ENCODE assay signal across 12 mouse cellular contexts in genomic region chr10:41151021-41151420, GRCm38 (mm10).
DNase-seq lines count a peak whose midpoint lies in the region; ATAC-seq and TF ChIP-seq lines count a peak whose summit lies in the region.
"Had no signal": no experiment of that assay in that cellular context is flagged by ENCODE, and none has a peak within 500 bp of the region (broad histone marks: within the 10 kb centered on the region; RNA-seq: fewer than 3 reads in every experiment).

No protein-coding gene starts in this region.

- no peak for TF ChIP-seq POLR2A in cerebellum, adult 2 months (IDR thresholded peaks at IDR 0.05; ENCODE audit: borderline replicate concordance, insufficient read depth, low read length)

- ATAC-seq in heart, embryonic 16.5 days (replicated peaks; ENCODE audit: extremely low read depth, insufficient read depth, low FRiP score) = no peak
- ATAC-seq in lung, postnatal 0 days = no peak
- ATAC-seq in midbrain, embryonic 15.5 days (replicated peaks) = no peak
- ATAC-seq in forebrain, embryonic 12.5 days (ENCODE audit: low FRiP score) = no peak
- ATAC-seq: activated CD4-positive, CD25-positive, alpha-beta regulatory T cell, adult 4 months had no signal

- peak overlapping the region; percentile 10; the same call in 1 of the 2 replicates for H3K4me2 ChIP-seq in heart, embryonic 16.5 days (ENCODE audit: low read depth, low read length)
- H3K4me2 ChIP-seq in lung, postnatal 0 days (replicated peaks; ENCODE audit: low read depth, low read length) = peak overlapping the region; percentile 32; the same call in 1 of the 2 replicates
- peak overlapping the region; percentile 4 for H3K4me2 ChIP-seq in midbrain, embryonic 15.5 days
- H3K4me2 ChIP-seq in forebrain, embryonic 12.5 days = no peak overlapping the region
- H3K4me2 ChIP-seq: limb, embryonic 13.5 days had no signal

- H3K27ac ChIP-seq in cerebellum, adult 2 months (ENCODE audit: insufficient read depth, low read length) = no peak overlapping the region
- no peak overlapping the region for H3K27ac ChIP-seq in heart, embryonic 16.5 days (ENCODE audit: low read length)
- no peak overlapping the region for H3K27ac ChIP-seq in lung, postnatal 0 days (ENCODE audit: low read length)
- no peak overlapping the region for H3K27ac ChIP-seq in midbrain, embryonic 15.5 days
- no peak overlapping the region for H3K27ac ChIP-seq in forebrain, embryonic 12.5 days
- H3K27ac ChIP-seq: limb, embryonic 13.5 days had no signal

- TF ChIP-seq CTCF in cerebellum, adult 2 months (IDR thresholded peaks at IDR 0.05; ENCODE audit: borderline replicate concordance, insufficient read depth, low read depth, low read length) = no peak
- TF ChIP-seq CTCF in lung, postnatal 0 days (IDR thresholded peaks at IDR 0.05) = no peak

- no peak for DNase-seq in cerebellum, adult 2 months
- no peak for DNase-seq in cerebellum, adult 8-10 months
- no peak for DNase-seq in heart, postnatal 4 days
- no peak for DNase-seq in lung, postnatal 0 days (ENCODE audit: low spot score)
- DNase-seq in lung, postnatal 4 days = no peak
- DNase-seq: thymus, postnatal 25 days had no signal

- peak overlapping the region; percentile 4 for H3K4me3 ChIP-seq in cerebellum, adult 2 months (replicated peaks; ENCODE audit: insufficient read depth, low read depth, low read length)
- H3K4me3 ChIP-seq in heart, embryonic 16.5 days (ENCODE audit: low read length) = no peak overlapping the region
- H3K4me3 ChIP-seq in lung, postnatal 0 days (ENCODE audit: low read depth, low read length) = no peak overlapping the region
- H3K4me3 ChIP-seq in midbrain, embryonic 15.5 days = no peak overlapping the region
- no peak overlapping the region for H3K4me3 ChIP-seq in forebrain, embryonic 12.5 days (replicated peaks)
- H3K4me3 ChIP-seq: erythroblast, embryonic 14.5 days; limb, embryonic 13.5 days had no signal

- WGBS in cerebellum, adult 2 months = 8% methylated on average over 10 of the region's 10 CpGs
- 58% methylated on average over 10 of the region's 10 CpGs for WGBS in heart, embryonic 16.5 days
- WGBS in lung, postnatal 0 days = 47% methylated on average over 10 of the region's 10 CpGs
- WGBS in midbrain, embryonic 15.5 days = 45% methylated on average over 10 of the region's 10 CpGs
- 67% methylated on average over 10 of the region's 10 CpGs for WGBS in forebrain, embryonic 12.5 days

- no peaks in the 10 kb centered on the region for H3K4me1 ChIP-seq in cerebellum, adult 2 months (ENCODE audit: control insufficient read depth, insufficient read depth, low read length)
- no peaks in the 10 kb centered on the region for H3K4me1 ChIP-seq in heart, embryonic 16.5 days (ENCODE audit: control insufficient read depth, insufficient read depth, low read length)
- no peaks in the 10 kb centered on the region; the same call in 1 of the 2 replicates for H3K4me1 ChIP-seq in lung, postnatal 0 days (ENCODE audit: insufficient read depth, low read depth, low read length)
- peaks cover 9% of the 10 kb centered on the region; the same call in 1 of the 2 replicates for H3K4me1 ChIP-seq in midbrain, embryonic 15.5 days
- no peaks in the 10 kb centered on the region for H3K4me1 ChIP-seq in forebrain, embryonic 12.5 days
- H3K4me1 ChIP-seq: limb, embryonic 13.5 days had no signal

- peaks cover 2% of the 10 kb centered on the region; the same call in 1 of the 2 replicates for H3K27me3 ChIP-seq in cerebellum, adult 2 months (ENCODE audit: control insufficient read depth, insufficient read depth, low read length)
- no peaks in the 10 kb centered on the region for H3K27me3 ChIP-seq in heart, embryonic 16.5 days (ENCODE audit: control insufficient read depth, insufficient read depth, low read length)
- no peaks in the 10 kb centered on the region for H3K27me3 ChIP-seq in lung, postnatal 0 days (replicated peaks; ENCODE audit: insufficient read depth, low read length)
- no peaks in the 10 kb centered on the region for H3K27me3 ChIP-seq in midbrain, embryonic 15.5 days (replicated peaks)
- H3K27me3 ChIP-seq in forebrain, embryonic 12.5 days = 0 out of 2 replicates have a peak, but pooled peaks cover 8% of the 10 kb centered on the region
- H3K27me3 ChIP-seq: limb, embryonic 13.5 days had no signal

- no peak for TF ChIP-seq EP300 in lung, postnatal 0 days (IDR thresholded peaks at IDR 0.05)

- no peaks in the 10 kb centered on the region for H3K9me3 ChIP-seq in heart, embryonic 16.5 days (replicated peaks; ENCODE audit: control insufficient read depth, low read length)
- no peaks in the 10 kb centered on the region for H3K9me3 ChIP-seq in lung, postnatal 0 days (ENCODE audit: low read length)
- H3K9me3 ChIP-seq in midbrain, embryonic 15.5 days = no peaks in the 10 kb centered on the region
- H3K9me3 ChIP-seq in forebrain, embryonic 12.5 days = no peaks in the 10 kb centered on the region
- H3K9me3 ChIP-seq: limb, embryonic 13.5 days had no signal

- H3K36me3 ChIP-seq in heart, embryonic 16.5 days (ENCODE audit: control insufficient read depth, insufficient read depth) = no peaks in the 10 kb centered on the region
- H3K36me3 ChIP-seq in lung, postnatal 0 days (ENCODE audit: insufficient read depth, low read length) = no peaks in the 10 kb centered on the region
- H3K36me3 ChIP-seq in midbrain, embryonic 15.5 days (replicated peaks) = no peaks in the 10 kb centered on the region
- H3K36me3 ChIP-seq in forebrain, embryonic 12.5 days (replicated peaks) = no peaks in the 10 kb centered on the region
- H3K36me3 ChIP-seq: limb, embryonic 13.5 days had no signal

- H3K9ac ChIP-seq in heart, embryonic 16.5 days (ENCODE audit: low read length) = no peak overlapping the region
- no peak overlapping the region for H3K9ac ChIP-seq in lung, postnatal 0 days (replicated peaks; ENCODE audit: low read depth)
- no peak overlapping the region for H3K9ac ChIP-seq in midbrain, embryonic 15.5 days
- H3K9ac ChIP-seq in forebrain, embryonic 12.5 days = no peak overlapping the region
- H3K9ac ChIP-seq: limb, embryonic 13.5 days had no signal
